Mouse (Mus musculus) spleen, postnatal 0 days (tissue): Measurements from ENCODE around the gene Dnaaf3. TPM values are rescaled to one million over a fixed set of nuclear protein-coding genes. Genes with fewer than 3 reads are reported as not detected.

ENCODE experiments used
- polyA plus RNA-seq: library from polyadenylated mRNA; unstranded; fragments of >200 nt; fragmentation: Nextera tagmentation; extraction: Ambion mirVana; gene quantifications from 2 replicates; pipeline ENCODE4 v1.2.1, GENCODE M21; 2015

Dnaaf3 gene
- polyA plus RNA-seq: 0.29 and 0.36 TPM in 2 replicates

GRCm38 (mm10) chr7:4532005-4532729 lies at the start of gene Dnaaf3:
TSS of gene Dnaaf3 (minus strand) at chr7:4532453.

GRCm38 (mm10) chr7:4547221-4547641 lies 15.0 kb upstream of the Dnaaf3 start, which contains the start of gene Syt5:
TSS of gene Syt5 (minus strand) at chr7:4547541.

GRCm38 (mm10) chr7:4524212-4524922 lies 7.9 kb downstream of the Dnaaf3 start, which contains the start of gene Tnni3:
TSS of gene Tnni3 (minus strand) at chr7:4524229.

GRCm38 (mm10) chr7:4516332-4517050 lies 15.8 kb downstream of the Dnaaf3 start, which contains the start of gene Tnnt1:
TSS of gene Tnnt1 (minus strand) at chr7:4516382.

GRCm38 (mm10) chr7:4501558-4502397 lies 30.5 kb downstream of the Dnaaf3 start, which contains the start of gene Ppp1r12c:
TSS of gene Ppp1r12c (minus strand) at chr7:4501680.

Other genes starting within 250 kb of the Dnaaf3 start
- 1.5 and 2.3 TPM in 2 replicates for gene Ncr1, start 194.7 kb downstream of the Dnaaf3 start, polyA plus RNA-seq
- 1.4 and 1.5 TPM in 2 replicates for gene Gp6, start 134.7 kb downstream of the Dnaaf3 start, polyA plus RNA-seq
- gene Rdh13, start 86.8 kb downstream of the Dnaaf3 start, polyA plus RNA-seq: 8.5 and 10.2 TPM in 2 replicates
- 0.36 and 3.4 TPM in 2 replicates for gene Eps8l1, start 71.8 kb downstream of the Dnaaf3 start, polyA plus RNA-seq
- 34.4 and 38.5 TPM in 2 replicates for gene Ppp1r12c, start 30.8 kb downstream of the Dnaaf3 start, polyA plus RNA-seq
- gene Tnnt1, start 16.1 kb downstream of the Dnaaf3 start, polyA plus RNA-seq: 8.4 and 12.2 TPM in 2 replicates
- gene Tnni3, start 8.2 kb downstream of the Dnaaf3 start, polyA plus RNA-seq: 2.8 and 3.6 TPM in 2 replicates
- 0.66 and 1.0 TPM in 2 replicates for gene Syt5, start 15.1 kb upstream of the Dnaaf3 start, polyA plus RNA-seq
- not detected in 2 replicates for gene Ptprh, start 71.6 kb upstream of the Dnaaf3 start, polyA plus RNA-seq
- gene Tmem86b, start 99.0 kb upstream of the Dnaaf3 start, polyA plus RNA-seq: 12.8 and 16.5 TPM in 2 replicates
- gene Ppp6r1, start 126.6 kb upstream of the Dnaaf3 start, polyA plus RNA-seq: 9.6 and 9.8 TPM in 2 replicates
- gene Hspbp1, start 152.6 kb upstream of the Dnaaf3 start, polyA plus RNA-seq: 62.4 and 63.5 TPM in 2 replicates
- 0.45 and 0.54 TPM in 2 replicates for gene Brsk1, start 158.2 kb upstream of the Dnaaf3 start, polyA plus RNA-seq
- gene Tmem150b, start 192.8 kb upstream of the Dnaaf3 start, polyA plus RNA-seq: 0.69 and 0.80 TPM in 2 replicates
- 65.7 and 81.8 TPM in 2 replicates for gene Kmt5c, start 207.7 kb upstream of the Dnaaf3 start, polyA plus RNA-seq
- 157 and 188 TPM in 2 replicates for gene Cox6b2, start 220.6 kb upstream of the Dnaaf3 start, polyA plus RNA-seq
- gene Fam71e2, start 238.8 kb upstream of the Dnaaf3 start, polyA plus RNA-seq: not detected in 2 replicates